Mouse (Mus musculus) lung, adult 2 months (tissue): ENCODE data around the gene Tipin.

Source experiments
- CTCF ChIP-seq: fragments of 200-500 bp; IDR thresholded peaks from 2 replicates; pipeline ENCODE4 v1.5.1; 2011; ENCODE audit warnings: mild to moderate bottlenecking, low read length, control low read depth; ENCODE audit not compliant: insufficient read depth
- POLR2A ChIP-seq: fragments of 200-500 bp; IDR thresholded peaks from 2 replicates; pipeline ENCODE4 v1.6.1; 2011; ENCODE audit warnings: low read depth, mild to moderate bottlenecking, control low read depth, low read length, borderline replicate concordance; ENCODE audit errors: extremely low read depth

GRCm38 (mm10) chr9:64264813-64265212 lies 16.6 kb upstream of the Tipin start:
- TF ChIP-seq POLR2A, result no peak
- TF ChIP-seq CTCF, result no peak
